Mouse (Mus musculus) embryonic fibroblast, embryonic 13.5 days (primary cell): Measurements from ENCODE around the gene Akr1e1.

Experiments
- CTCF ChIP-seq: IDR thresholded peaks from 2 replicates; pipeline ENCODE4 v1.5.1; 2011; ENCODE audit warnings: mild to moderate bottlenecking, control low read depth, low read length, moderate library complexity, borderline replicate concordance; ENCODE audit not compliant: insufficient read depth
- POLR2A ChIP-seq: IDR thresholded peaks from 2 replicates; pipeline ENCODE4 v1.6.1; 2011; ENCODE audit warnings: low read depth, mild to moderate bottlenecking, control low read depth, low read length, moderate library complexity

GRCm38 (mm10) chr13:4560500-4560899 lies 48.5 kb downstream of the Akr1e1 start:
- TF ChIP-seq CTCF (no peak), POLR2A (no peak)
